Mouse (Mus musculus) T-helper 1 cell (primary cell): ENCODE measurements around the gene Sdccag8.

Experiments
- in situ Hi-C: fragments of 300-600 bp; cut with MboI, MseI; formaldehyde crosslinking; loops from one replicate; pipeline ENCODE4 v1.15.1; 2025; ENCODE audit warnings: high pct_unique_total_duplicates

Gene Sdccag8

DNA sequence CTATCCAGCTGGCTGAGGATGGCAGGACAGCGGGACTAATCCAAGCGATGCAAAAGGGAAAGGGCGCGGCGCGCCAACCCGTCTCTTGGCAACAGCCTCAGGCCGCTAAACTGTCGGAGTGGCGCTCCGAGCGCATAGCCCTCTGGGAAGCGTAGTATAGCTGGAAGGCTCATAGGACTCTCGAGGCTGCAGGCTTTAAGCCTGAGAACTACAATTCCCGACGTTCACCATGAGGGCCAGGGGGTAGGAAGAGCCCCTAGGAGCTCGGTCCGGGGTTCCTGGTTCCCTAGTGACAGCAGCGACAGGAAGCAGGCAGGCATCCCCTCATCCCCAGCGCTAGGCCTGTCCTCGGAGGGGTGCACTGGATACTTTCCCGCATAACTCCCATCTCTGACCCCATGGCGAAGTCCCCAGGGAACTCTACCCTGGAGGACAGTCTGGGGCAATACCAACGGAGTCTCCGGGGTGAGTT, at the start of gene Sdccag8:
Gene Sdccag8 (plus strand): TSS at position 70 of the 472 bp plus-strand sequence.
- in situ Hi-C loops, result loop anchor here (25.0 kb wide), 2 partner anchors 927 to 1127 kb away; partner anchors contain the start of genes Chml, Exo1, Opn3 and Wdr64

DNA sequence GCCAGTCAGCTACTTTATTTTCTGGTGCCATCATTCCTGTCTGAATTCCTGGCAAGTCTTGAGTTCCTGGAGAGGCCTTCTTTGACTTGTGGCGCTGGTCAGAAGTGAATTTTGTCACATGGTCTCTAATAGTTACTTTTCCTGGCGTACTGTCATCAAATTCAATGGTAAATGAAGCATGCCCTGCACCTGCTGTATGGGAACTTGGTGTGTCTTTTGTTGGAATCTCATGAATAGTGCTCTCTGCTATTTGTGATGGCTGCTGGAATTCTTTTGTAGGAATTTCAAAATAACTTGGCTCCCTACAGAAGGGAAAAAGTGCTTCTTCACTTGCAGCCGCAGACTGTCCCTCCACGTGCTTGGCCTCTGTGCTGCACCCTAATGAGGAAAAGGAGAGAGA, 39.9 kb upstream of the Sdccag8 start:
- in situ Hi-C loops, result no loop called here

DNA sequence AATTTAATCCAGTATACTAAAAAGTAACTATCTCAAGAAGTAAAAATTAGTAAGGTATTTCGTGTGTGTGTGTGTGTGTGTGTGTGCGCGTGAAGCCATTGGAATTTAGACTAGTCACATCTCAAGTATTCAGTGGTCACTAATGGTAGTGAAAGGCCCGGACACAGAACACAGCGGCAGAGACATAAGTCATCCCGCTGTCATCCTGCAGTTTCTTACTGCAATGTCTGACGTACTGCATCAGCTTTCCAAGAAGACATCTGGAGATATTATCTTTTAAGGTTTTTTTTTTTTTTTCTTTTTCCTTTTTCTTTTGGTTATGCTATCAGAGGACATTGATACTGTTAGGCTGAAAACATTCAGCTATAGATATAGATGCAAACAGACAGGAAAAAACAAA, 25.1 kb upstream of the Sdccag8 start:
- in situ Hi-C loops, result loop anchor here (25.0 kb wide), 1 partner anchor 1173 kb away; no protein-coding TSS in a partner anchor

DNA sequence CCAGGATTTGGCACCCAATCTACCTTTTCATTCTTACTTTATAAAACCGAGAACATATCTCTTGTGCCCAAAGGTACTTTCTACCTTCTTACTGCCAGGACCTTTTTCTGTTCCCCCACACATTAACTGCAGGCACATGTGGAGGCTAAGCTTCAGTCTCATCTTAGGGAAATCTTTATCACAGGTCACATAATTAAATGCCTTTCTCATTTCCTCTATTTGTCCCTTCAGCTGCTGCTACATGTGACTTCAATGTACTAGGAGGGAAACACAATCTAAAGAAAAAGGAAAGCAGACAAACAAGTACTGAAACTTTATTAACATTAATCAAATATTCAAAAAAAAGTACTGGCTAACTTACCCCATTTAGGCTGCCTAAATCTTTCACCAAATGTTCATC, 22.3 kb upstream of the Sdccag8 start:
- in situ Hi-C loops, result loop anchor here (25.0 kb wide), 1 partner anchor 1170 kb away; no protein-coding TSS in a partner anchor

DNA sequence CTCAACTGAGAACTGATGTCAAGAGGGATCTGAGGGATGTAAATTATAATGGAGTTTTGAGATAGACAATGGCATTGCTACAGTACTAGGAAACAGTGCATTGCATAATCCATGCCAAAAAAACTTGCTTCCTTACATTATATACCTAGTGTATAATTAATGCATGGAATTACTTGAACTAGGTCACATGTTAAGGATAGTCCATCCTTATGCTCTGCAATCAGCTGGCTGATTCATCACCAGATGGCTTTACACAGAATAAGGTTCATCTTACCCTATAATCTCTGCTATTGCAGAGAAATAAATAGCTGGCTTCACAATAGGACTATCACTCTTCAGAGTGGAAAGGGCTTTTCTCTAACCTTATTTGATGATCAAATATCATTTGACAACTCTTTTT, 15.8 kb upstream of the Sdccag8 start:
- in situ Hi-C loops, result loop anchor here (25.0 kb wide), 1 partner anchor 1164 kb away; no protein-coding TSS in a partner anchor

DNA sequence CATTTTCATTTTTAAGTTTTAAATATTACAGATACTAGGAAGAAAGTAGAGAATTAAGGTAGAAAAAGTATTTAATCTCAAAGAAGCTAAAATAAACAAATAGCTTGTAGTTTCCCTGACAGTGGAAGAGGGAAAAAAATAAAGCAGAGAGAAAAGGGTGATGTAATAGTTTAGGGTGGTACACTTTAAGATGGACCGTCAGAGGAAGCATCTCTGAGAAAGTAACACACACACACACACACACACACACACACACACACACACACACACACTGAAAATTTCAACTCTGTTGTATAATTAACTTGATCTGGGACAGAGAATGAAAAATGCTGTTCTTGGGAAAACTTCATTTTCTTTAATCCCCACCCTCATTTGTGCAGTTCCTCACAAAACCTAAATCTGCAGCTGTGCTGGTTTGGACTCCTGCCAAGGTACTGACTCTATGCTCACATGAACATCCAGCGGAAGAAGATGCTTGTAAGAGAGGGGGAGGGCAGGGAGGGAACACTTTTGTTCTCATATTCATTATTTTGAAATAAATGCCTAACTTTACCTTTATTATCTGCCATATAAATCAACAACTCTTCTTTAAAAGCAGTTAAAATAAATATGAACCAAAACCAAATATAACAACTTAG, 13.6 kb upstream of the Sdccag8 start:
- in situ Hi-C loops, result loop anchor here (25.0 kb wide), 2 partner anchors 914 to 1114 kb away; partner anchors contain the start of genes Chml, Exo1, Opn3 and Wdr64

DNA sequence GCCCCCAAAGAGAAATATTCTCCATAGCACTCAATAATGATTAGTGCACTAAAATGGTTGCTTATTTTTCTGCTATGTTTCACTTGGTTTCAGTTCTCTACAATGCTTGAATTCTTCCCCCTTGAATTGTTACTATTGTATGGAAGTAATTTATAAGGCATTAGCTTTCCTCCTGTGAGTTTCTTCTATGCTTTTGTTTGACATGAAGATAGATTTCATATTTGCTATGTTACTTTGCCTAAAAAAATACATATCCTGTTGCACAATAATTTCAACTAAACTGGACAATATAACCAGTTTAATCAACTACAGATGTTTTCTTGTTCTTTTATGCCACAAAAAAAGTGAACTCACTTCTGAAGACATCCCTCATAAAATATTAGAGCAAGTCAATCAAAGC, 4.3 kb upstream of the Sdccag8 start:
- in situ Hi-C loops, result loop anchor here (25.0 kb wide), 2 partner anchors 923 to 1123 kb away; partner anchors contain the start of genes Chml, Exo1, Opn3 and Wdr64

DNA sequence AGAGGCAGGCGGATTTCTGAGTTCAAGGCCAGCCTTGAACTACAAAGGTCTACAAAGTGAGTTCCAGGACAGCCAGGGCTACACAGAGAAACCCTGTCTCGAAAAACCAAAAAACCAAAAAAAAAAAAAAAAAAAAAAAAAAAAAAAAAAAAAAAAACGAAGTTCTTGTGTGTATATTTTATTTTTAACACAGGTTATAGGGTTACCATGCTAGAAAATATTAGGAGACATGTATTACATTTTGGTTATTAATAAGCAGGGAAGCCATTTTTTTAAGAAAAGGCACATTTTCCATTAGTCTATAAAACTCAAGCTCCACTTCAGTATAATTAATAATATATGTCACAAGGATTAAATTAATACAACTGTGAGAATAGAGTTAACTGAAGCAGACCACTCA, 2.6 kb upstream of the Sdccag8 start:
- in situ Hi-C loops, result loop anchor here (25.0 kb wide), 2 partner anchors 925 to 1125 kb away; partner anchors contain the start of genes Chml, Exo1, Opn3 and Wdr64

DNA sequence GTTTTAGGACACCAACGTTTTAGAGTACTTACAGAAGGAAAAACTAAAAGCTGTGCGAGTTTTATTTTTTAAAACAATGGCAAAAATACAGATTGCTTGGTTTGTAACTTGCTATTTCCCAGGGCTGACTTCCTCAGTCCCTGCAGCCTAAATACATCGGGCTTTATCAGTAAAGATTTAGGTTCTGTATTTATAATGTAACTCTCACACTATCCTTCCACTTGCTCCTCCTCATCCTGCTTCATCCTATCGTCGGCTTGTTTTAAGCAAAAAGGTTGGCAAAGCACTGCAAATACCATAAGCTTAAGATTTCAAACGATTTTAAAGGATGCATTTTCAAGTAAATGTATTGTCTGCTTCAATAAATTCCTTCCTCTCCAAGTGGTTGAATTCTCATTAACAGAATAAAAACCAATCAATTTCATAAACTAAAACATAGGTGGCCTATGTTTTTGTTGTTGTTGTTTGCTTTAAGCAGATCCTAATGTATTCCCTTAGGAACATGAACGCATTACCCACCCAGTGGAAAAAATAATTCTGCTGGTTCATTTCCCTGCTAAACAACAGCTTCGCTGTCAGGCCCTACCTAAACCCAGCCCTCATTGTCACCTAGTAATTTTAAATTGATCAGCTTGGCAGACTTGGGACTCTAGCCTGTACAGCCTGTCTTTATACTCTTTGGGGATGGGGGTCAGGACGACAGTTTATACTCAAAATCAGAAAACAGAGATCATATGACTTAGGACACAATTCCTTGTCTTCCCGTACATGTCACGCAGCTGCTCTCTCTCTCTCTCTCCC, 1.8 kb upstream of the Sdccag8 start:
- in situ Hi-C loops, result loop anchor here (25.0 kb wide), 2 partner anchors 925 to 1125 kb away; partner anchors contain the start of genes Chml, Exo1, Opn3 and Wdr64

DNA sequence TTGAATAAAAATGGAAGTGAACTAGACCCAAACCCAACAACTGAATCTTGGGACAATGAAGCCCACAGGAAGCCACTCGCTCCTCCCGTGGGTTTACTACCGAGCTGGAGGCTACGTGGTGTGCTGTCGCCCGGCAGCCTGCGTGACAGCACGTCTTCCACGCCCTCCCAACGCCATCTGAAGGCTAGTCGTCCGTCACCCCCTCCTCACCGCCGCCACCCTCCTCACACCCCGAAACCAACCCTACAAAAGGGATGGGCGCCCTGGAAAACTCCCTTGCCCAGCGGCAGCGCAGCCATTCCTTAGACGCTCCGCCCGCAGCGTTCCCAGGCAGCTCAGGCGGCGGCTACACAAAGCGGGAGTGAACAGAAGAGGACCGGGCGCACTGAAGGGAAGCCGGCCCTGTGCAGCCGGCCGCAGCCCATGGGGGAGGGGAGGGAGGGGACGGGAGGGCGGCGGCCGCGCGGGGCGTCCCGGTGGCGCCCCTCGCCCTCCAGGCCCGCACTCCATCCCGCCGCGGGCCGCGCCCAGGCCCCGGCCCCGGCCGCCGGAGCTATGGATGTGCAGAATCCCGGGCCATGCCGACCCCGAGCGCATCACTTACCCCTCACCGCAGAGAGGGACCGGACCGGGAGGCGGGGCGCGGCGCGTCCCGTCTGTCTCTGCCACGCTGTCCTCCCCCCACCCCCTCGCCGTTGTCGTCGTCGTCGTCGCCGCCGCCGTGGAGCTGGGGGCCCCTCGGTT, 996 bp upstream of the Sdccag8 start:
- in situ Hi-C loops, result loop anchor here (25.0 kb wide), 2 partner anchors 926 to 1126 kb away; partner anchors contain the start of genes Chml, Exo1, Opn3 and Wdr64

DNA sequence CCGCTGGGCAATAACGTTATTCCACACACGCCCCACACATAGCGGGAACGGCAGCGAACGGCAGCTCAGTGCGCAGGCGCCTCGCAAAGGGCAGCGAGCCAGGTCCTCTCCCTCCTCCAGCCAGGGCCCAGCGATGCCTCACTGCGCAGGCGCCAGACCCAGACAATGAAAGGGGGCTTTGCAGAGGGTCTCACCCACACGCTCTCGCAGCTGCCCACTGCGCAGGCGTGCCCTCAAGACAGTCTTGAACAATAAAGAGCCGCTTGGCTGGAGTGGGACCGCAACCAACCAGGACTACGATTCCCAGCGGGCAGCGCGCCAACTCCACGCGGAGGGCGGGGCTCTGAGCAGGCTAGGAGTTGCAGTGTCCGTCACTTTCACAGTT, 432 bp upstream of the Sdccag8 start, which contains the start of gene Cep170:
Gene Cep170 (minus strand): TSS at position 32 of the 385 bp plus-strand sequence.
- in situ Hi-C loops, result loop anchor here (25.0 kb wide), 2 partner anchors 927 to 1127 kb away; partner anchors contain the start of genes Chml, Exo1, Opn3 and Wdr64

DNA sequence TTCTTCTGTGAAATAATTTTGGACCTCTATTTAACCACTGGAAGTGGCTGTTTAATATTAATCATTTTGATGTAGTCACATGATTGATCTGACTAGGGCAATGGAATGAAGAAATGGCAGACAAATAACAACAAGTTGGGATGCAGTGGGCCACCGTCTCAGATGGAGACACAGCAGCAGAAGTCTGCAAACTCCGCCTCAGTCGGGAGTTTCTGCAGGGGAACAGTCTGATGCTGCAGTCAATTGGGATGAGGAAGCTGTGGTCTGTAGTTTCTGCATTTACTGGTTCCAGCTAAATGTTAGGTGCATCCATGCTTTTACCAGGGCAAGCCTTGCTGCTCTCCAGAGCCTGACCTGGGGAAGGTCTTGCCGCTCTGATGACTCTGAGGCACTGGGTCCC, 2.3 kb downstream of the Sdccag8 start:
- in situ Hi-C loops, result loop anchor here (25.0 kb wide), 2 partner anchors 929 to 1129 kb away; partner anchors contain the start of genes Chml, Exo1, Opn3 and Wdr64

DNA sequence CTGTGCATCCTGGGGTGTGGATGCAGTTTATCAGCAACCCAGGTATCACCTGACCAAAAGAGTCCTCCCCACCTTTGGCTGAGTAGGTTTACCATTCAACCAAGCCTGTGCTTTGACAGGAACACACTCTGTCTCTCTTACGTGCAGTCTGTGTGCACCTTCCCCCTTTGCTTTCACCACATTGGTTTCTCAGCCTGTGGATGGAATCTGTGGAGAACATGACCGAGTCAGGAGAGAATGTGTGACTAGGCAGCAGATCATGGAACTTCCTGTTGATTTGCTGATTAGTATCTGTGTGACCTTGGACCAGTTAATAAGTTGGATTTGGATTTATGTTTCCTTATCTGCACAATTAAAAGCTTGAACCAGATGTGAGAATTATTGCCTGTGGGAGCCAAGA, 3.7 kb downstream of the Sdccag8 start:
- in situ Hi-C loops, result loop anchor here (25.0 kb wide), 2 partner anchors 931 to 1131 kb away; partner anchors contain the start of genes Chml, Exo1, Opn3 and Wdr64

DNA sequence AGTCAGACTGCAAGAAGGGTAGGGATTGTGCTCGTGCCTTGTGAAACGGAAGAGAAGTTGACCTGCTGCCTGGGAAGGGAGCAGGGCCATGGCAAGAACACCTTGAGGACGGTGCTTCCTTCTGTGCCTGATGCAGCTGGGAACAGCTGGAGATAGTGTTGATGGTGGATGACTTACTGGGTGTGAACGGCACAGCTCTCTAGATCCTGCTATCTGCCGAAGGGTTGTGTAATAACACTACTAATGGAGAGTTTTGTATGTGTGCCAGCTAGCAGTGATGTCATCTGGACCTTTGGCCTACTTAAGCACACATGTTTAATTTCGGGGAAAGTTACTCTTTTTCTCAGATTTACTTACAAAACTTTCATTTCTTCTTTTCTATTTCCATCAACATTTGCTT, 4.3 kb downstream of the Sdccag8 start:
- in situ Hi-C loops, result loop anchor here (25.0 kb wide), 2 partner anchors 931 to 1131 kb away; partner anchors contain the start of genes Chml, Exo1, Opn3 and Wdr64

DNA sequence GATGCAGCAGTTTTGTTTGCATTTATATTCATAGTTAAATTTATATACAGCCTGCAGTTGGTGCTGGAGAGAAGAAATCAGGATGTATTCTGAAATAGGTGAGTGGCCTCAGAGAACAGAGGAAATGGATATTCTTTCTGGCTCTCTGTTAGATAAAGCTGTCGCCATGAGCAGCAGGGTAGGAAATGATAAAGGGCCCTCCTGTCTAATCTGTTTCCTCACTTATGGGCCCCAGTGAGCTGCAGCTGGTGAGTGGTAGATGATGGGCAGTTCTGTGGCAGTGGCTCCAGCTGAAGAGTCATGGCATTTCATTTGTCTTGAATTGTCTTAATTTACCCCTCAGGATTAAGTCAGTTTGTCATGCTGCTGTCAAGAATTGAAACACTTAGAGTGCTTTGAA, 7.5 kb downstream of the Sdccag8 start:
- in situ Hi-C loops, result loop anchor here (25.0 kb wide), 2 partner anchors 935 to 1135 kb away; partner anchors contain the start of genes Chml, Exo1, Opn3 and Wdr64

DNA sequence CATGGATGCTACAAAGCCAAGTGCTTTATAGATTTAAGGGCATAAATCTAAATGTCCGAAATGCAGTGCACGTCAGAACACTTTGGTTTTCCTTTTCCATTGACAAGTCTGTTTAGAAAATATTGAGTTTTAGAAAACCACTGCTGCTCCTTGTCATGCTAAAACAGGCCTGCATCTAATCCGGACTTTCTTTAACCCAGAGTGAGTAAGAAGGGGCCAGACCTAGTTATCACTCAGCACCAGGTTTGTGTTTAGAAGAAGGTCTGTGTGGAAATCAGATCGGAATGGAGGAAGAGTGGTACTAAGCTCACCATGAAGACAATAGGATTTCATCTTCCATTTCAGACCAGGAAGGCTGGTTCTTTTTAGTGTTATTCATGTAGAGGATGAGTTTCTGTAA, 8.5 kb downstream of the Sdccag8 start:
- in situ Hi-C loops, result loop anchor here (25.0 kb wide), 2 partner anchors 936 to 1136 kb away; partner anchors contain the start of genes Chml, Exo1, Opn3 and Wdr64

DNA sequence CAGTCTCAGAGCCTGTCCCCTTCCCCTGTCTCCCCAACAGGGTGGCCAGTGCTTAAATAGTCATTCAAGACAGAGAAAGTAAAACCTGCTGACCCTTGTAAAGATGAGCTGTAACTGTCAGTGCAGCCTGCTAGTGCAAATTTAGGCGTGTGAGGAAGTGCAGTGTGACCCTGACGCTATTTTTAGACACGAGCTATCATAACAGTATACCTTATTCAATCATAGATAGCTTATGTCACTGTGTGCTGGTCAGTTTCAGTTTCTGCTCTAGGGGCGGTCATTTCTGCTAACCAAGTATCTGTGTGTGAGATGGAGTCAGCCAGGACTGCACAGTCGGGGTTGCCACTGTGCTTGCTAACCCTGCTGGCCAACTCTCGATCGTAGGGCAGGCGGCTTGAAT, 9.4 kb downstream of the Sdccag8 start:
- in situ Hi-C loops, result loop anchor here (25.0 kb wide), 2 partner anchors 937 to 1137 kb away; partner anchors contain the start of genes Chml, Exo1, Opn3 and Wdr64

DNA sequence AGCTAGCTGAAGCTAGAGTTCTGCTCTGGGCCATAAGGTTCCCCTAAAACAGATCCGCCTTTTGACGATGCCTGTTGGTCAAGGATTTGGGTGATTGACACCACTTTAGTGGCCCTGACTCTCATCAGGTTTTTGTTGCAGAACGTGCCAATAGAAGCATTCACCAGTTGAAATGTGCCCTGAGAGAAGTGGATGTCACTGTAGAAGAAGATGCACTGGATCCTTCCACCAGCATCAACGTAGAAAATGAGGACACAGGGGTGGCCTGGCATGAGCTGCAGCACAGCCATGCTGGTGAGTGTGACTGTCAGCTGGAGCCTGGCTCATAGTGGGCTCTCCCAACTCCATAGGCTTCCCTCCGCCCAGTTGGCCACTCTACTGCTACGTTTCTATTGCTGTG, 10.2 kb downstream of the Sdccag8 start:
- in situ Hi-C loops, result loop anchor here (25.0 kb wide), 2 partner anchors 937 to 1137 kb away; partner anchors contain the start of genes Chml, Exo1, Opn3 and Wdr64

DNA sequence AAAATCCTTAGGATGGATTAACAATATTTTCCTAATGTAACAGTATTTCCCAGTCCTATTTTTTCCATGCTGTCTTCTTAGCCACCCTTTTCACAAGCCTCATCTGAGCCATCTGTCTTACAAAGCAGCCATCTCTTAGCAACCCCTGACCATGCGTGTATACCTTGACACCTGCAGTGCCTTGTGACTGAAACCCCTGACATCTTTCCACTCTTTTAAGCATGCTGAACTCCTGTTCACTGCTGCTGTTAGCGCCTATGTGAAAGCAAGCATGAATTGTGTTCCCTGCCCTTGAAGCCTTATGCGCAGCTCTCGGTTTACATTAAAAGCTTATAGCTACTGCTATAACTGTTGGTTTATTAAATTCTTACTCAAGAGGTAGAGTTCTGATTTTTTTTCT, 10.6 kb downstream of the Sdccag8 start:
- in situ Hi-C loops, result no loop called here

DNA sequence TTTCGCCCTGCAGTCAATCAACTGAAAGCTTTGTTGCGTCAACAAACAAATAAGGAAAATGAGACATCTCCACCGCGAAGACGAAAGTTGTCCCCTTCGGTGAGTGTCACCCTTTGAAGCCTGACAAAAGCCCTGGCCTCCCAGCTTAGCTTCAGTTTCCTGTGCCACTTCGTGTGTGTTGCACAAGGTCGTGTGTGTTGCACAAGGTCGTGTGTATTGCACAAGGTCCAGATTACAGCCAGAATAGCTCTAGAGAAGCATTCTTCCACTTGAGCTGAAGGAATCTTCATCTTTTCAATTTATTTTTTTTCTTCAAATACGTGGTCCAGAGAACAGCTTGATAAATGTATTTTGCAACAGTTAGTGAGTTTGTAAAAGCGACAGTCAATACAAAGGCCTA, 11.7 kb downstream of the Sdccag8 start:
- in situ Hi-C loops, result no loop called here
